Mouse (Mus musculus): Measurements from ENCODE around the gene U2af1l4. TPM values are rescaled to one million over a fixed set of nuclear protein-coding genes. Genes with fewer than 3 reads are reported as not detected.

U2af1l4 gene
- total RNA-seq, 2 experiments from 2014 or later: 62.9 to 63.4 TPM

- DNase-seq: no peak
- intact Hi-C loops (cut with DNase I): no loop called here
Observed at GRCm38 (mm10) chr7:30602583-30602982, 39.5 kb downstream of the U2af1l4 start.

DNA sequence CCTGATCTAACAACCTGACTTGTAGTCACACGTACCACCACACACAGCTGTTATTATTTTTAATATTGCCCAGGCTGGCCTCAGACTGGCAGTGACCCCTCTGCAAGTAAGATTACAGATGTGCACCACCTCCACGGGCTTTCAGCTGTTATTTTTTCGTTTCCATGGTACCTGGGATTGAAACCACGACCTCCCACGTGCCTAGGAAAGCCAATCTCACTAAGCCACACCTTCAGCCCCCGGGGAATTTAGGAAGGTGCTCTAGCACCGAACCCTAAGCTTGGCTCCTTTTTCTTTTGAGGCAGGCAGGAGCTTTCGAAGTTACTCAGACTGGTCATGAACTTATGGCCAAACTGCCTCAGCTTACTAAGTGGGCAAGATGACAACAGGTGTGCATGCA is 41.3 kb downstream of the U2af1l4 start:
- intact Hi-C loops (cut with DNase I): no loop called here
- DNase-seq: no peak

- intact Hi-C loops (cut with DNase I): no loop called here
- DNase-seq: no peak
Observed at GRCm38 (mm10) chr7:30604944-30605343, 41.8 kb downstream of the U2af1l4 start.

DNA sequence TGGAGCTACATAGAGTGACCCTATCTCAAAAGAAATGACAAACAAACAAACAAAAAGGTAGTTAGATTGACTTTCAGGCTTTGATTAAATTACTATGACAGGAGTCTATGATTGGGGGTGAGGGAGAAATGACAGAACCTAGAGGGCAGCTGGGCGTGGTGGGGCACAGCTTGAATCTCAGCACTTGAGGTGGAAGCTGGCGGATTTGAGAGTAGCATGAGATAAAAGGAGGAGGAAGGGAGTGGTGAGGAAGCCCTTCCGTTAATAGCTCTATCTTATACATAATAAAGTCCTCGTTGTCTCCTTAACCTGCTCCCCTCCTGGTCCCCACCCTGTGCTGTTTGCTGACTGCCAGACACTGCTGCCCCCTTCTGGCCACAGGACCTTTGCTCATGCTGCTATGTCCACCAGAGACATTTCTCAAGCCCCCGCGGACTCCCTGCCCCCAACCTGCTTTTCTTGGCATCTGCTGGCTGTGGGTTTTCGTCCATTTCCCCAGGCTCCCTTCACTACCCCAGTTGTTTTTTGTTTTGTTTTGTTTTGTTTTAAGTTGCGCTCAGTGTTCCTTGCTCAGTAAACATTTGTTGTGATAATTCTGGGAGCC is 44.7 kb downstream of the U2af1l4 start:
- intact Hi-C loops (cut with DNase I): no loop called here
- peak in 1 of 2 experiments; percentile 59 for DNase-seq

DNA sequence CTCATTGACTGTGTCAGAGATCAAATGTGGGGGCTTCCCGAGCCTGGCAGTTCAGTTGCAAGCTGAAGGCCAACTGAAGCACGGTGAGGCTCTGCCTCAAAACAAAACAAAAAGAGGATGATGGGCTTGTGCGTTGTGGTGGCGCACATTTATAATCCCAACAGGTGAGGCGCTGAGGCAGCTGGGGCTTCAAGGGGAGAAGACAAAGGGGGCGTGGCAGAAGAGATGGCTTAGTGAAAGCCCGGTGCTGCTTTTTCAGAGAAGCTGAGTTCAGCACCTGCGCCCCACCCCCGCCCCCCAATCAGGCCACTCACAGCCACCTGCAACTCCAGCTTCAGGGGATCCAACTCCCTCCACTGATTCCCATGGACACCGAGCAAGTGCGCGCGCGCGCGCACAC is 45.4 kb downstream of the U2af1l4 start:
- intact Hi-C loops (cut with DNase I): no loop called here
- no peak for DNase-seq

DNA sequence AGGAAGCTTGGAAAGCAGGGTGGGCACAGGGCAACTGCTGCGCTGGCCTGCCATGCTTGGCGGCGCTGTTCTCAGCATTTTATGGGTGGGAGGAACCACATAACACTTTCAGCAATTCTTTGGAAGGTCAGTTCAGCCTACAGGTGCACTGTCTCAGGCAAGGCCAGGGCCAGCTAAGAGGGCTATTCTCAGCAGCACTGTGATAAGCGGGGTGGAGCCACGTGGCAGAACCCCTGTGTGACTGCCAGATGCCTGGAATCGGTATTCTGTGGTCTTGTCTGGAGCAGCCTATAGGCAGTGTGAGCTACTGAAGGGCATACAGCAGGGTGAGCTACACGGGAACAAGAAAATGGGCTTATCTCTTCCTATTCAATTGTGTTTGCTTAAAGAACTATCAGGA is 46.9 kb downstream of the U2af1l4 start:
- intact Hi-C loops (cut with DNase I): no loop called here
- peak in 1 of 2 experiments; percentile 26 for DNase-seq

DNA sequence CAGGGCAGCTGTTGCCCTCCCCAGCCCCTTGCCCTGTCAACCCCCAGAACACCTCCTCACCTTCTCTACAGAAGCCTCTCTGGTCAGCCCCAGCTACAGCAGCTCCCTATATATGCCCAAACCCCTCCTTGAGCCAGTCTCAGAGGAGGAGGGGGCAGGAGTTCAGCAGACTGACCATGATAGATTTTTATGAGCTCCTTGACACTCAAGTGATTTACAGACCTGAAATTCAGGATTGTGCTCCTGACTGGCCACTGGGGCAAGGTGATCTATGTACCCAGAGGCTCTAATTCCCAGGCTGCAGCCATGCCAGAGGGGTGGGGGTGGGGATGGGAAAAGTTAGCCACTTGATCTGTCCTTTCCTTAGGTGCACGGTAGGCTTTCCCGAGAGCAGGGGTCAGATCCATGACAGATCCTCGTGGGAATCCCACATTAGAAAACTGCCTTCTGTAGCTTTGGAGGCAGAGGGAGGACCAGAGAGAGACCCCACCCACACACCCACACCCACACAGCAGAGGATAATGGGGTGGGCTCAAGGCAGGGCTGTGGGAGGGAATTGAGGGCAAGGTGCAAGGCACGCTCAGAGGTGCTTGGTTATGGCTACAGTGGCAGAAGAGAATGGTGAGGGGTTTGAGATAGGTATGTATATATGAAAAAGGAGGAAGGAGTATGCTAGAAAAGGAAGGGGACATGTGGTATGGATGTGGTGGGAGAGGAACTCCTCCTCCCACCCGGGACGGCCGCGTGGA is 49.7 kb downstream of the U2af1l4 start, which contains the start of gene Upk1a:
Gene Upk1a (minus strand): TSS at position 194 of the 749 bp plus-strand sequence.
- intact Hi-C loops (cut with DNase I): no loop called here
- DNase-seq: no peak

DNA sequence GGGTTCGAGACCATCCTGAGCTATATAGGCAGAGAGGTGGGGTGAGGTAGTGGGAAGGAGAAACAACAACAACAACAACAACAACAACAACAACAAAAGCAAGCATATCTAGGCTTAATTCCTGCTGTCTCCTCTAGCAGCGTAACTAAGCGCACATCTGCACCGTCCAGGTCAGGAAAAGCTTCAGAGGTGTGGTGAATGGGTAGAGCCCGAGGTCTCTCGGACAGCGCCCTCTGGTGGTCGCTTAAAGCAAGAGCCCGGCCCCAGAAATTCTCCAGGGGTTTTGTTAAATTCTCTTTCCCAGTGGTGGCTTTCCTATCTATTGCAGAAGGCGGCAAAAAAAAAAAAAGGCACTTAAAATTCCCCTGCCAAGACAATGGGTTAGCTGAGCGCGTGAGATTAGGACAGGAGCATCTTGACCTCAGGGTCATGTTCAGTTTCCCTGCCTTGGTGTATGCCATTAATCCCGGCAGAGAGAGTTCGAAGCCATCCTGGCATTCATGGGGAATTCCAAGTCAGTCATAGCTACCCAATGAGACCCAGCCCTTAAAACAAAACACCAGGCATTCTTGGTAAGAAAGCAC is 50.5 kb downstream of the U2af1l4 start:
- intact Hi-C loops (cut with DNase I): loop anchor here (1.0 kb wide), 1 partner anchor 24 kb away; no protein-coding TSS in a partner anchor
- DNase-seq: peak; percentile 56 to 68

GRCm38 (mm10) chr7:30614454-30614853 is 51.4 kb downstream of the U2af1l4 start:
- intact Hi-C loops (cut with DNase I): loop anchor here (1.0 kb wide), 1 partner anchor 25 kb away; no protein-coding TSS in a partner anchor
- no peak for DNase-seq

Small RNA genes lying within 50 kb of the gene (microRNA-seq; reads per million reads assigned to microRNA genes)
- gene Gm38670 (ENCODE audit: borderline number of aligned reads in 2 of 2) (3.4 to 4.3 reads per million in 2 experiments), gene Mir3569 (ENCODE audit: borderline number of aligned reads in 2 of 2) (0 to 1.3 reads per million in 2 experiments)

Other genes with a start within 250 kb of the U2af1l4 start
- gene Syne4, start 248.5 kb upstream of the U2af1l4 start, total RNA-seq (2021): 1 to 10 TPM in 1 of 2 experiments, under 1 TPM in 1; 0.81 to 1.3 TPM
- under 1 TPM; 0.65 to 0.78 TPM for gene E130208F15Rik, start 241.6 kb upstream of the U2af1l4 start, total RNA-seq (2021)
- gene Sdhaf1, start 239.4 kb upstream of the U2af1l4 start, total RNA-seq (2021): 10 to 100 TPM; 12.0 to 12.5 TPM
- 1 to 10 TPM; 1.3 to 1.4 TPM for gene Lrfn3, start 200.5 kb upstream of the U2af1l4 start, total RNA-seq (2021)
- 10 to 100 TPM; 22.1 to 22.4 TPM for gene Tyrobp, start 149.5 kb upstream of the U2af1l4 start, total RNA-seq (2021)
- not detected for gene Hcst, start 143.4 kb upstream of the U2af1l4 start, total RNA-seq (2021)
- gene Nfkbid, start 141.6 kb upstream of the U2af1l4 start, total RNA-seq (2021): under 1 TPM; 0.27 to 0.28 TPM
- 1 to 10 TPM; 2.7 to 3.1 TPM for gene Aplp1, start 117.8 kb upstream of the U2af1l4 start, total RNA-seq (2021)
- gene Kirrel2, start 105.6 kb upstream of the U2af1l4 start, total RNA-seq (2021): not detected
- gene Nphs1, start 105.0 kb upstream of the U2af1l4 start, total RNA-seq (2021): not detected
- not detected for gene Prodh2, start 69.7 kb upstream of the U2af1l4 start, total RNA-seq (2021)
- gene Arhgap33, start 28.2 kb upstream of the U2af1l4 start, total RNA-seq (2021): under 1 TPM; 0.56 to 0.89 TPM
- 100 to 1,000 TPM; 749 to 757 TPM for gene Hspb6, start 11.1 kb upstream of the U2af1l4 start, total RNA-seq (2021)
- 1 to 10 TPM; 3.3 to 5.4 TPM for gene Proser3, start 11.0 kb upstream of the U2af1l4 start, total RNA-seq (2021)
- gene Lin37, start 3.5 kb upstream of the U2af1l4 start, total RNA-seq (2021): 10 to 100 TPM; 13.4 to 16.0 TPM
- 1 to 10 TPM; 1.4 to 1.6 TPM for gene Gm49396, start within 50 bp of the U2af1l4 start, total RNA-seq (2021)
- 10 to 100 TPM; 75.8 to 81.6 TPM for gene Psenen, start 326 bp downstream of the U2af1l4 start, total RNA-seq (2021)
- gene Igflr1, start 2.1 kb downstream of the U2af1l4 start, total RNA-seq (2021): 1 to 10 TPM in 1 of 2 experiments, under 1 TPM in 1; 0.67 to 1.2 TPM
- gene Kmt2b, start 25.4 kb downstream of the U2af1l4 start, total RNA-seq (2021): 10 to 100 TPM; 18.5 to 20.5 TPM
- gene Zbtb32, start 35.6 kb downstream of the U2af1l4 start, total RNA-seq (2021): not detected
- under 1 TPM; 0.19 to 0.56 TPM for gene Upk1a, start 49.5 kb downstream of the U2af1l4 start, total RNA-seq (2021)
- 1,000 to 10,000 TPM; 4,758 to 4,785 TPM for gene Cox6b1, start 62.9 kb downstream of the U2af1l4 start, total RNA-seq (2021)
- not detected for gene Etv2, start 72.6 kb downstream of the U2af1l4 start, total RNA-seq (2021)
- 10 to 100 TPM; 51.9 to 54.5 TPM for gene Rbm42, start 87.0 kb downstream of the U2af1l4 start, total RNA-seq (2021)
- 1 to 10 TPM; 6.0 to 6.4 TPM for gene Haus5, start 101.7 kb downstream of the U2af1l4 start, total RNA-seq (2021)
- under 1 TPM in 1 of 2 experiments, not detected in 1; 0.49 TPM for gene Pmis2, start 108.3 kb downstream of the U2af1l4 start, total RNA-seq (2021)
- gene 2200002J24Rik, start 135.6 kb downstream of the U2af1l4 start, total RNA-seq (2021): not detected
- gene Atp4a, start 148.9 kb downstream of the U2af1l4 start, total RNA-seq (2021): under 1 TPM in 1 of 2 experiments, not detected in 1; 0.14 TPM
- gene Tmem147, start 166.2 kb downstream of the U2af1l4 start, total RNA-seq (2021): 100 to 1,000 TPM; 236 to 272 TPM
- gene Gapdhs, start 180.4 kb downstream of the U2af1l4 start, total RNA-seq (2021): not detected
- 1 to 10 TPM; 1.7 to 2.9 TPM for gene Sbsn, start 188.2 kb downstream of the U2af1l4 start, total RNA-seq (2021)
- 1 to 10 TPM in 1 of 2 experiments, under 1 TPM in 1; 0.73 to 3.4 TPM for gene Dmkn, start 200.5 kb downstream of the U2af1l4 start, total RNA-seq (2021)
- gene Krtdap, start 224.6 kb downstream of the U2af1l4 start, total RNA-seq (2021): not detected

Data from heart, postnatal 36 days (tissue).